Comparison of ENCODE assay signal across 8 mouse cellular contexts in genomic region chr8:115766218-115766898, GRCm38 (mm10). TPM values are rescaled to one million over a fixed set of nuclear protein-coding genes. Genes with fewer than 3 reads are reported as not detected.
A peak's percentile ranks its signal among the peaks of the same experiment; 100 is the strongest.
DNase-seq lines count a peak whose midpoint lies in the region; ATAC-seq and TF ChIP-seq lines count a peak whose summit lies in the region.

No protein-coding gene starts in this region.

- no peaks in the 10 kb centered on the region for H3K36me3 ChIP-seq in midbrain, embryonic 12.5 days
- no peaks in the 10 kb centered on the region for H3K36me3 ChIP-seq in midbrain, embryonic 15.5 days (replicated peaks)
- no peaks in the 10 kb centered on the region for H3K36me3 ChIP-seq in intestine, embryonic 14.5 days (ENCODE audit: control insufficient read depth, insufficient read depth, low read length)
- H3K36me3 ChIP-seq in liver, postnatal 0 days (replicated peaks; ENCODE audit: insufficient read depth, low read length): no peaks in the 10 kb centered on the region

- 0 out of 2 replicates have a peak overlapping the region, but pooled peaks have one; percentile 24 for H3K9ac ChIP-seq in midbrain, embryonic 12.5 days (replicated peaks)
- H3K9ac ChIP-seq in midbrain, embryonic 15.5 days: no peak overlapping the region
- H3K9ac ChIP-seq in intestine, embryonic 14.5 days (ENCODE audit: low read length): no peak overlapping the region
- H3K9ac ChIP-seq in liver, postnatal 0 days (replicated peaks): no peak overlapping the region

- H3K4me3 ChIP-seq in midbrain, embryonic 12.5 days: no peak overlapping the region
- H3K4me3 ChIP-seq in midbrain, embryonic 15.5 days: no peak overlapping the region
- no peak overlapping the region for H3K4me3 ChIP-seq in gastrocnemius, adult 2 months
- no peak overlapping the region for H3K4me3 ChIP-seq in intestine, embryonic 14.5 days (ENCODE audit: low read depth, low read length)
- no peak overlapping the region for H3K4me3 ChIP-seq in liver, postnatal 0 days (ENCODE audit: low read depth, low read length)

- H3K27me3 ChIP-seq in midbrain, embryonic 12.5 days: no peaks in the 10 kb centered on the region
- no peaks in the 10 kb centered on the region for H3K27me3 ChIP-seq in midbrain, embryonic 15.5 days (replicated peaks)
- H3K27me3 ChIP-seq in intestine, embryonic 14.5 days (replicated peaks; ENCODE audit: control insufficient read depth, insufficient read depth, low read length): no peaks in the 10 kb centered on the region
- H3K27me3 ChIP-seq in liver, postnatal 0 days (ENCODE audit: insufficient read depth, low read length): no peaks in the 10 kb centered on the region

- no peak overlapping the region for H3K4me2 ChIP-seq in midbrain, embryonic 12.5 days (replicated peaks)
- H3K4me2 ChIP-seq in midbrain, embryonic 15.5 days: no peak overlapping the region
- H3K4me2 ChIP-seq in intestine, embryonic 14.5 days (ENCODE audit: low read length): no peak overlapping the region
- H3K4me2 ChIP-seq in liver, postnatal 0 days (ENCODE audit: low read depth, low read length): no peak overlapping the region

- intact Hi-C loops in gastrocnemius, adult 2 months (cut with DNase I): no loop called here

- no peaks in the 10 kb centered on the region for H3K9me3 ChIP-seq in midbrain, embryonic 12.5 days
- no peaks in the 10 kb centered on the region for H3K9me3 ChIP-seq in midbrain, embryonic 15.5 days
- H3K9me3 ChIP-seq in intestine, embryonic 14.5 days (ENCODE audit: control insufficient read depth, low read length): no peaks in the 10 kb centered on the region
- H3K9me3 ChIP-seq in liver, postnatal 0 days (ENCODE audit: low read length): no peaks in the 10 kb centered on the region

- no peak for TF ChIP-seq EP300 in liver, postnatal 0 days (IDR thresholded peaks at IDR 0.05; ENCODE audit: low read depth)

- no peak for TF ChIP-seq CTCF in gastrocnemius, adult 2 months (IDR thresholded peaks at IDR 0.05)
- no peak for TF ChIP-seq CTCF in liver, postnatal 0 days (IDR thresholded peaks at IDR 0.05; ENCODE audit: low read depth)

- whole genome bisulfite sequencing in midbrain, embryonic 12.5 days: 19% methylated on average over 9 of the region's 9 CpGs
- WGBS in midbrain, embryonic 15.5 days: 19% methylated on average over 9 of the region's 9 CpGs
- WGBS in intestine, embryonic 14.5 days: 6% methylated on average over 9 of the region's 9 CpGs
- WGBS in liver, postnatal 0 days (ENCODE audit: insufficient replicate concordance): 34% methylated on average over 9 of the region's 9 CpGs

- H3K4me1 ChIP-seq in midbrain, embryonic 12.5 days: peaks cover 10% of the 10 kb centered on the region
- peaks cover 4% of the 10 kb centered on the region; the same call in 1 of the 2 replicates for H3K4me1 ChIP-seq in midbrain, embryonic 15.5 days
- H3K4me1 ChIP-seq in intestine, embryonic 14.5 days (replicated peaks; ENCODE audit: control insufficient read depth, insufficient read depth, low read length): peaks cover 12% of the 10 kb centered on the region
- no peaks in the 10 kb centered on the region; the same call in 1 of the 2 replicates for H3K4me1 ChIP-seq in liver, postnatal 0 days (ENCODE audit: insufficient read depth)

- peak; percentile 60 for ATAC-seq in midbrain, embryonic 12.5 days (ENCODE audit: low FRiP score, low read depth)
- ATAC-seq in midbrain, embryonic 15.5 days (replicated peaks): no peak
- peak; percentile 61 for ATAC-seq in intestine, embryonic 14.5 days (replicated peaks; ENCODE audit: low FRiP score, low TSS enrichment, low read depth)
- no peak for ATAC-seq in liver, postnatal 0 days

- no peak overlapping the region for H3K27ac ChIP-seq in midbrain, embryonic 12.5 days (replicated peaks)
- H3K27ac ChIP-seq in midbrain, embryonic 15.5 days: no peak overlapping the region
- H3K27ac ChIP-seq in gastrocnemius, adult 2 months: no peak overlapping the region
- peak overlapping the region; percentile 0; the same call in 1 of the 2 replicates for H3K27ac ChIP-seq in intestine, embryonic 14.5 days (ENCODE audit: low read depth)
- H3K27ac ChIP-seq in liver, postnatal 0 days (ENCODE audit: low read depth): no peak overlapping the region

- DNase-seq in cerebellum, postnatal 10 days: peak; percentile 45 to 67
- DNase-seq in gastrocnemius, adult 2 months: peak; percentile 60
- DNase-seq in intestine, embryonic 14.5 days (ENCODE audit: low spot score): peak; percentile 77
- DNase-seq in liver, postnatal 0 days: peak; percentile 24
- peak; percentile 20 for DNase-seq in right cerebral cortex, postnatal 4 days
- DNase-seq in spleen, adult 12 weeks (ENCODE audit: low spot score): no peak

RNA-seq across cellular contexts. Expression of gene Maf, which starts 58.8 kb away (rescaled TPM):
- polyA plus RNA-seq in midbrain, embryonic 12.5 days (2016; fragmentation: Nextera tagmentation; extraction: Ambion mirVana): 5.2 and 6.4 TPM in 2 replicates
- 7.0 and 7.5 TPM in 2 replicates for polyA plus RNA-seq in midbrain, embryonic 15.5 days (2015; fragmentation: Nextera tagmentation; extraction: Ambion mirVana)
- total RNA-seq in gastrocnemius, adult 2 months (2021): 100 to 1,000 TPM; 129 to 153 TPM
- 10.2 and 10.3 TPM in 2 replicates for polyA plus RNA-seq in intestine, embryonic 14.5 days (2014; fragmentation: Nextera tagmentation; extraction: Ambion mirVana)
- 5.9 and 6.0 TPM in 2 replicates for polyA plus RNA-seq in liver, postnatal 0 days (2015; fragmentation: Nextera tagmentation; extraction: Ambion mirVana)

Comparison
In these comparisons a context has a peak if more than half of its experiments do, and no peak if none do; other contexts are left out.
1. ATAC-seq: peak in midbrain, embryonic 12.5 days (single experiment) and intestine, embryonic 14.5 days (single experiment); none in midbrain, embryonic 15.5 days (single experiment) and liver, postnatal 0 days (single experiment).